Mouse (Mus musculus): ENCODE data around the gene Sart3. TPM values are rescaled to one million over a fixed set of nuclear protein-coding genes. Genes with fewer than 3 reads are reported as not detected.

Sart3 gene
- total and polyA plus RNA-seq, 2 experiments from 2014 or later: 28.5 to 54.0 TPM

DNA sequence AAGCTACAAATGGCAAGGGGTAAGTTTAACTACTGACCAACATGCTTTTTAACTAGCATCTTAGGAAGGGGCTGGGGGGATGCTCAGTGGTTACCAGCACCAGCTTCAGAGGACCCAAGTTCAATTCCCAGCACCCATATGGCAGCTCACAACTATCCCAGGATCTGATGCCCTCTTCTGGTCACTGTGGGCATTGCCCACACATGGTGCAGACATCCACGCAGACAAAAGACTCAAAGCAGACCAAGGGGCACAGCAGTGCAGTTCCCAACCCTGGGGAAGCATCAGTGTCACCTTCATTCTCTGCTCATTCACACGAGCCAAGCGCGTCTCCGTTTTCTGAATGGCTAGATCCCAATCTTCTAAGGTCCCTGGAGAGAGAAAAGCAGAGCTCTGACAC lies 24.7 kb downstream of the Sart3 start:
- H3K9ac ChIP-seq: no peak overlapping the region
- no peak for ATAC-seq
- no peaks in the 10 kb centered on the region for H3K27me3 ChIP-seq (ENCODE audit: insufficient read depth, low read length)

DNA sequence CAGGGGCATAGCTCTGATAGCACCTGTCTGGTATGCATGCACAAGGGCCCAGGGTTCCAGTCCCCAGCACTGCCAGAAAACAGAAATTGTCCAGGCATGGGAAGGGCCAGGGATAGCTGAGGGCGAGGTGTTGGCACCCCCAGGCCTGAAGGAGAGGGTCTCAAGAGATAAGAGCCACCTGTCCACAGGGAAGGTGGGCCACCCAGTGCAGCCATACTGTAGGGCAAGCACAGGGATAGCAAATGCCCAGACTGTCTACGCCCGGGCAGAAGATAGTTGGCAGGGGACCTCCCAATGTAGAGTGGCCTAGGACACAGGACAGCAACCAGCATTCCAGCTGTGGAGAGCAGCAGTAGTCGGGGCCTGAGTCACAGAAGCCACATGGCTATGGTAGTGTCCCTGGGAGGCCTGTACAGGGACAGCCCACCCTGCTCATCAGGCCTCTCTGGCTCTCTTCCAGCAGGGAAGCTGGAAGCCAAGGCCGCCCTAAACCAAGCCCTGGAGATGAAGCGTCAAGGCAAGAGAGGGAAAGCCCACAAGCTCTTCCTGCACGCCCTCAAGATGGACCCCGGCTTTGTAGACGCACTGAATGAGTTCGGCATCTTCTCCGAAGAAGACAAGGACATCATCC lies 34.6 kb downstream of the Sart3 start:
- no peak for DNase-seq
- WGBS: 91% methylated on average over 11 of the region's 11 CpGs

More for the DNA sequence above, 24.7 kb downstream of the Sart3 start:
- no peak overlapping the region for H3K4me3 ChIP-seq (ENCODE audit: low read depth, low read length)
- WGBS: 90% methylated on average over 5 of the region's 5 CpGs
- H3K36me3 ChIP-seq (ENCODE audit: insufficient read depth): peaks cover 97% of the 10 kb centered on the region
- peak; percentile 26 for TF ChIP-seq CTCF (IDR thresholded peaks at IDR 0.05; ENCODE audit: low read depth)
- no peaks in the 10 kb centered on the region for H3K4me1 ChIP-seq (ENCODE audit: insufficient read depth)
- H3K27ac ChIP-seq (ENCODE audit: low read depth, low read length): no peak overlapping the region
- no peak for DNase-seq
- no peaks in the 10 kb centered on the region for H3K9me3 ChIP-seq (ENCODE audit: low read length)
- no peak overlapping the region for H3K4me2 ChIP-seq (ENCODE audit: low read depth)

DNA sequence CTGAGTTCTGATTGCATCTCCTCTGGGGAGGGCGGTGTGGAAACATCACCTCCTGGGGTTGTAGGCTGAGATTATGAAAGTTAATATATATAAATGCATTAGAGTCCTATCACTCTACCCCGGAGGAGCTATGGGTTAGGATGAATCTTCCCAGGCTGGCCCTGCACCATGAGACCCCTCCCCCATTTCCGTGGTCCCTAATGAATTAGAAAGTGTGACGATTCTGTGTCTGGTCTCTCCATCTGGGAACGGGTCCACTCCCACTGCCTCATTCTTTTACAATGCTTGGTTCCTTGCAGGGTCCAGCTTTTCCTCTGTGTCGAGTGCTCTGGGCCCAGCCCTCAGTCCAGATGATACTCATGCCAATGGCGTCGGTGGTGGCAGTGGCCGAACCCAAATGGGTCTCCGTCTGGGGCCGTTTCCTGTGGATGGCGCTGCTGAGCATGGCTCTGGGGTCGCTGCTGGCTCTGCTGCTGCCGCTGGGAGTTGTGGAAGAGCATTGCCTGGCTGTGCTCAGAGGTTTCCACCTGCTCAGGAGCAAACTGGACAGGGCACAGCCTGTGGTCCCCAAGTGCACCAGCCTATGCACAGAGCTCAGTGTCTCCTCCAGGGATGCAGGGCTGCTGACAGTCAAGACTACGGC lies 35.7 kb downstream of the Sart3 start:
- Histone ChIP-seq H3K4me1 (ENCODE audit: insufficient read depth) (no peaks in the 10 kb centered on the region; the same call in none of the 2 replicates), H3K4me2 (ENCODE audit: low read depth) (peak overlapping the region; percentile 94), H3K4me3 (ENCODE audit: low read depth, low read length) (peak overlapping the region; percentile 65), H3K36me3 (ENCODE audit: insufficient read depth) (peaks cover 30% of the 10 kb centered on the region), H3K27me3 (ENCODE audit: insufficient read depth, low read length) (no peaks in the 10 kb centered on the region), H3K9ac (peak overlapping the region; percentile 75), H3K9me3 (ENCODE audit: low read length) (no peaks in the 10 kb centered on the region), H3K27ac (ENCODE audit: low read depth, low read length) (no peak overlapping the region)
- no peak for DNase-seq
- ATAC-seq: no peak
- WGBS: 40% methylated on average over 15 of the region's 15 CpGs
- peak; percentile 30; the same call in 1 of the 2 replicates for TF ChIP-seq CTCF (IDR thresholded peaks at IDR 0.05; ENCODE audit: low read depth)

More for the DNA sequence above, 34.6 kb downstream of the Sart3 start:
- Histone ChIP-seq H3K4me2 (ENCODE audit: low read depth) (no peak overlapping the region), H3K4me1 (ENCODE audit: insufficient read depth) (no peaks in the 10 kb centered on the region; the same call in none of the 2 replicates), H3K4me3 (ENCODE audit: low read depth, low read length) (no peak overlapping the region), H3K9ac (no peak overlapping the region), H3K9me3 (ENCODE audit: low read length) (no peaks in the 10 kb centered on the region), H3K27me3 (ENCODE audit: insufficient read depth, low read length) (no peaks in the 10 kb centered on the region), H3K27ac (ENCODE audit: low read depth, low read length) (no peak overlapping the region), H3K36me3 (ENCODE audit: insufficient read depth) (peaks cover 40% of the 10 kb centered on the region)
- TF ChIP-seq CTCF (IDR thresholded peaks at IDR 0.05; ENCODE audit: low read depth): no peak
- ATAC-seq: no peak

DNA sequence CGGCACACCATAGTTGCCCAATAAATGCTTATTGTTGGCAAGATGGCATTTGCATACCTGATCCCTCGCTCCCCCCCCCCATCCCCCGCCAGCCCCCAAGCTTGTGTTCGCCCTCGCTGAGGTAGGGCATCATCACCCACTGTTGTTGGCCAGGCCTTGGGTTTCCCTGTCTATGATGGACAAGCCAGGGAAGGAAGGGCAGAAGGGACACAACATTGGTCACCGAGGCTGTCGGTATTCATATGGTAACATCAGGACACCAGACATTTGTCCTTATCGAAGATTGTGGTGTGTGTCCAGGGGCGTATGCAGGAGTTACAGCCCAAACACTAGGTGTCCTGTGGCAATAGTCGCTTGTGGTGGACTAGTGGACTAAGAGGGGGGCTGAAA lies 36.2 kb downstream of the Sart3 start:
- Histone ChIP-seq H3K27me3 (ENCODE audit: insufficient read depth, low read length) (no peaks in the 10 kb centered on the region), H3K4me3 (ENCODE audit: low read depth, low read length) (peak overlapping the region; percentile 65), H3K4me1 (ENCODE audit: insufficient read depth) (no peaks in the 10 kb centered on the region; the same call in none of the 2 replicates), H3K9ac (peak overlapping the region; percentile 75), H3K9me3 (ENCODE audit: low read length) (no peaks in the 10 kb centered on the region), H3K4me2 (ENCODE audit: low read depth) (peak overlapping the region; percentile 94), H3K36me3 (ENCODE audit: insufficient read depth) (peaks cover 26% of the 10 kb centered on the region), H3K27ac (ENCODE audit: low read depth, low read length) (peak overlapping the region; percentile 96)
- 3% methylated on average over 10 of the region's 10 CpGs for WGBS
- no peak for DNase-seq
- peak; percentile 5; the same call in 1 of the 2 replicates for ATAC-seq
- no peak; the same call in 1 of the 2 replicates for TF ChIP-seq CTCF (IDR thresholded peaks at IDR 0.05; ENCODE audit: low read depth)

DNA sequence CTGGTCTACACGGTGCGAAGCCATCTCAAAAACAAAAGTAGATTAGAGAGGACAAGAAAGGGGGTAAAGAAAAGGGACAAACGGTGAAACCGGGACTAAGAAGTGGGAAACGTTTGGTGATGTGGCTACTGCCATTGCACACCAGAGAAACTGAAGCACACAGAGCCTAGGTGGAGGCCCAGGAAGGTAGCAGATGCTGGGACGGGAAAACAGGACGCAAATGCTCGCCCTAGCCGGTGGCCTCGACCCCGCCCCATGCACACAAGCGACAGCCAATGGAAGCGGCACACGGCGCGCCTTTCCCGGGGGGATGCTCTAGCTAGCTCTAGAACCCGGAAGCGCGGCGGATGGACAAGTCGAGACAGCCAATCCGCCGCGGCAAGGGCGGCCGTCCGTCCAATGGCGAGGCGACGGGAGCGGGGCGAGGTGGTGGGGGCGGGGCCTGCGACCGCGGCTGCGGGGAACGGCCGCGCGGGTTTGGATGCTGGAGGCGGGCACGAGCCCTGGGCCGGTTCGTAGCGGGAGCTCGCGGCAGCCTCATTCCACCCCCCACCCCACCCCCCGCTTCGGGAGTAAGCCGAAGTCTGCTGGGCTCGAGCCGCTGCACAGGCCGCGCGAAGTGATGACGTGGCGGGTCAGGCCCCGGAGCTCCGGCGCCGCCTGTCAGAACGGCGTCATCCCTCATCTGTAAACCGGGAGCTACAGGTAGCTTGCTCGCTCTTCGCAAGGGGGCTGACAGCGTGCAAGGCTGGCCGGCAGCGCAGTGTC lies 36.8 kb downstream of the Sart3 start, which contains the start of gene Ficd:
Ficd (plus strand) TSS at position 459 of the 768 bp plus-strand sequence.
- TF ChIP-seq CTCF (IDR thresholded peaks at IDR 0.05; ENCODE audit: low read depth): no peak
- H3K27ac ChIP-seq (ENCODE audit: low read depth, low read length): peak within 1 kb of the TSS; percentile 96
- H3K27me3 ChIP-seq (ENCODE audit: insufficient read depth, low read length): no peaks in the 10 kb centered on the region
- H3K4me1 ChIP-seq (ENCODE audit: insufficient read depth): no peaks in the 10 kb centered on the region; the same call in none of the 2 replicates
- under 1% methylated on average over 69 of the region's 71 CpGs for WGBS
- peak within 1 kb of the TSS; percentile 75 for H3K9ac ChIP-seq
- ATAC-seq (peak; percentile 97), DNase-seq (peak; percentile 99)
- peak within 1 kb of the TSS; percentile 94 for H3K4me2 ChIP-seq (ENCODE audit: low read depth)
- H3K4me3 ChIP-seq (ENCODE audit: low read depth, low read length): peak within 1 kb of the TSS; percentile 65
- H3K36me3 ChIP-seq (ENCODE audit: insufficient read depth): peaks cover 20% of the 10 kb centered on the region
- no peaks in the 10 kb centered on the region for H3K9me3 ChIP-seq (ENCODE audit: low read length)

DNA sequence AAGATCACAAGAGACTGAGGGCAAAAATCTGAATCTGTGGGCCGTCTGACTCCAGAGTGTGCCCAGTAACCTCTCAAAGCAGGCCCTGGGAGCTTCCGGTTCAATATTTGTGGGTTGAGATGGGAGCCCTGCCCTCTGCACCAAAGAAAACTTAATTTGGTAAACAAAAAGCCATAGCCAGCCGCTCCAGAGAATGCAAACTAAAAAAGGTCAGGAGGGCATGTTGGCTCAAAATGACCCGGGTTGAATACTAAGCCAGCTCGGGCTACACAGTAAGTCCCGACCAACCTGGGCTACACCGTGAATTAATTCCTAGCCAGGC lies 37.3 kb downstream of the Sart3 start:
- H3K4me1 ChIP-seq (ENCODE audit: insufficient read depth): no peaks in the 10 kb centered on the region; the same call in none of the 2 replicates
- peaks cover 19% of the 10 kb centered on the region for H3K36me3 ChIP-seq (ENCODE audit: insufficient read depth)
- no peaks in the 10 kb centered on the region for H3K27me3 ChIP-seq (ENCODE audit: insufficient read depth, low read length)
- H3K9ac ChIP-seq: peak overlapping the region; percentile 75
- ATAC-seq: no peak
- H3K9me3 ChIP-seq (ENCODE audit: low read length): no peaks in the 10 kb centered on the region
- TF ChIP-seq CTCF (IDR thresholded peaks at IDR 0.05; ENCODE audit: low read depth): no peak
- H3K4me3 ChIP-seq (ENCODE audit: low read depth, low read length): peak overlapping the region; percentile 65
- no peak for DNase-seq
- H3K4me2 ChIP-seq (ENCODE audit: low read depth): peak overlapping the region; percentile 94
- peak overlapping the region; percentile 96 for H3K27ac ChIP-seq (ENCODE audit: low read depth, low read length)
- 30% methylated on average over 7 of the region's 7 CpGs for WGBS

Data from forebrain, postnatal 0 days (tissue).